Mouse (Mus musculus) c-Kit-positive CD71-positive TER-119-positive erythroid progenitor cells, embryonic 14.5 days (primary cell): ENCODE measurements around the gene Rreb1.

Source experiments
- DNase-seq: peaks from one replicate; pipeline ENCODE4 v3.0.0-alpha.2; 2013; ENCODE audit warnings: low spot score

Gene Rreb1

DNA sequence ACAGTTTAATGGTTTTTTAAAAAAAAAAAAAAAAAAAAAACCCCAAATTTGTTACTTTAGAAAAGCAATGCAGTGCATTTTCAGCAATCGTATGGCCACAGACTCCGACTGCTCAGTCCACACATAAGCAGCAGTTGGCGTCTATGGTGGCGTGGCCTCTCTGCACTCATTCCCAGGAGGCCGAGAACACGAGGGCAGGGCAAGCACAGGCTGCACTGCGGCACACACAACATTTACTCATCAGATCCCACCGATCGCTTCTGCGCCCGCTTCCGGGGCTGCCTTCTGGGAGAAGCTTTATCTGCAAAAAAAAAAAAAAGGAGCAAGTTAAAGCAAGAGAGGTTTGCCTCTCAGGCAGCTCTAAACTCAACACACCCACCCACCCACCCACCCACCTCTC, 201.3 kb downstream of the Rreb1 start:
- no peak for DNase-seq

DNA sequence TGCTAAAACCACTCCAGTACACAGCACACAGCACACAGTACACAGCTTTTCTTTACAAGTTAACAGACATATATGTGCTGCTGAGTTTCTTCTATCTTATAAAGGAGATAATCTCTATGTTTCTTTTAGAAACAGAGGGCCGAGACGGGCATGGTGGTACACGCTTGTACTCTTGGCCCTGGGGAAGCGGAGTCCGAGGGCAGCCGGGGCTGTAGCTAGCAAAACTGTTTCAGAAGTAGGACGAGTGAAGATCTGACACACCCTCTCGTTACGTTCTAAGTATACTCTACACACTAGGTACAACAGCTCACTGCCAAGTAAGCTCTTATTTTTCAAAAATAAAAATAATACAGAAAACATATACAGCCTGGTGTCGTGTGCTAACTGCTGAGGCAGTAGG, 202.1 kb downstream of the Rreb1 start:
- DNase-seq: no peak

DNA sequence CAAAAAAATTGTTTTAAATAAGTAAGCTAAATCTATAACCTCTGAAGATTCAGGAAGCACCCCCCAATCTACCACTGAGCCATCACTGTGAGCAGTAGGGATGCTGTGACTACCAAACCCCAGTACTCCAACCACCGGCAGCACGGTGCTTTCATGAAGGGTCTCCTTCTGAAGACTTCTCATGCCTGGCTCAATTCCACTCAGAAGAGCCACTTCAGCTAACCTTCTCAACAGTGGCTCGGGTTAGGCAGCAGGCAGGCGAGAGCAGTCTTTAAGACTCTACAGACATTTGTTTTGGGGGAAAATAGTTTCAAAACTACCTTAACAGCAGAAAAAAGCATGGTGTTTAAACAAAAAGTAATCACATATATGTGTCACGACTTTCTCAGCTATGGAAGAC, 202.9 kb downstream of the Rreb1 start:
- DNase-seq: no peak

DNA sequence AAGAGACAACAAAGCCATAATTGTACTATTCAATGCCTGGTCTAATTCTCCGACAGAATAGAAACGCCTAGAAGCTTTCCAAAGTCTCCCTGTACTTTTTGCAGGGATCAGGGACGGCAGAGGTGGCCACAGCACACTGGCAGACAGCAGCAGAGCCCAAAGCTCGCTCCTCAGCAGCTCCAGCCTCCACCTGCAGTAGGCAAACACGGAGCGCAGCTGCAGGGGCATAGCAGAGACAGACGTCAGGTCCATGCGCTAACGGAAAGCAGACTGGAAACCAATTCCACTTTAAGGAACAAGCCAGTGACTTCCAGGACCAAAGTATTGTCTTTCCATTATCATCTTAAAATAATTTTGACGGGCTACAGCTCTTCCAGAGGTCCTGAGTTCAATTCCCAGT, 208.0 kb downstream of the Rreb1 start:
- DNase-seq: no peak

DNA sequence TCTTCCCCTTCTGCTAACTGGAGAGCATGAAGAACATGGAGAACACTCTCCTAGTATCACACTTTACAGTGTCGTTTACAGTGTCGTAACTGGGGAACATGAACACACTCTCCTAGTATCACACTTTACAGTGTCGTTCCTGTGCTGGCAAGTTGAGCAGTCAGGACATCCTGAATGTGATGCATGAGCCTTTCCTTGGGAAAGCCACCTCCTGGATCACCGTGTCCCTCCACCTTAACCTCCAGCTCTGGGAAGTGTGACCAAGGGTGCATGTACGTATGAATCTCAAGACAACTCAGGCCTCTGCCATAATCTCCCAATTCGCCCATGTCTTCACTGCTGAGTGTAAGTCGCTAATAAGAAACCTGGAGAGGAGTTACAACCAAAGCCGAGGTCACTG, 211.5 kb downstream of the Rreb1 start:
- no peak for DNase-seq

DNA sequence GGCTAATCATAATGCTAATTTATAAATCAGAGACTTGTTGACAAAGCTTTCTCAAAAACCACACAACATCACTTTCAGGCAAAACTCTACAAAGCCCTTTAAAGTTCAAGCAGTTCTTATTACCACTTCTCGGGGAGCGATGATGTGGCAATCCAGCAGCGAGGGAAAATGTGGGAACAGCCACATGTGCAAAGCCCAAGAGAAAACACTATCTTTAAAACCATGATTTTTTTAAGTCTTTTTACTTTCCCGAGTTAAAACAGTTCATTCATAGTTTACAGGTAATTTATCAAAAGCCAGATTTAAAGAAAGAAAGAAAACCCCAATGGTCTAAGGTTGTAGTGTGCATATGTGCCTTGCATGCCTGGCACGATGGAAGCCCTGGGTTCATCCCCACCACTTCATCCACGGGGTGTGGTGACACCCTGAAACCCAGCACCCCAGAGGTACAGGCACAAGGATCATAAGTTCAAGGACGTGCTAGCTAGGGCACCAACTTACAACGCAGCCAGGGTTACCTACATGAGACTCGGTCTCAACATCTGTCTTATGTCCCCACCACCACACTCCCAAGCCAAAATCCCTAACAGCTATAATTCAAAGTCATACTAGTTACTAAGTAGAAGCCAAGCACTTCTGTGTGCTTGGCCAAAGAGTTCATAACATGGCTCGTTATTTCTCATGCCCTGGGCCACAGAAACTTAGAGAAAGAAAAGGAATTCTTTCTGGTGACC, 214.6 kb downstream of the Rreb1 start:
- DNase-seq: no peak

DNA sequence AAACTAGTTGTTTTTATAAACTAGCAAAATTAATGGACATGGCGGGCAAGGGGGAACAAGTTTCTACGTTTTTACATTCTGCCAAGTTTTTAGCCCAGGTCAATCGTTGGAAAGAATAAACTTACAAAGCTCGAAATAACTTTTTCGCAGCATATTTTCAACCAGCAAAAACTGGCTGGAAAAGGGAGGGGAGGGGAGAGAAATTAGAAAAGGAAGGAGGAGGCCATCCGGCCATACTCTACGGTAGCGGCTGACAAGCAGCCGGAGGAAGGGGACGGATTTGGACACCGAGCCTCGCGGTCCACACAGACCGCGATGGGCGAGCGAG, 215.1 kb downstream of the Rreb1 start:
- DNase-seq: no peak

DNA sequence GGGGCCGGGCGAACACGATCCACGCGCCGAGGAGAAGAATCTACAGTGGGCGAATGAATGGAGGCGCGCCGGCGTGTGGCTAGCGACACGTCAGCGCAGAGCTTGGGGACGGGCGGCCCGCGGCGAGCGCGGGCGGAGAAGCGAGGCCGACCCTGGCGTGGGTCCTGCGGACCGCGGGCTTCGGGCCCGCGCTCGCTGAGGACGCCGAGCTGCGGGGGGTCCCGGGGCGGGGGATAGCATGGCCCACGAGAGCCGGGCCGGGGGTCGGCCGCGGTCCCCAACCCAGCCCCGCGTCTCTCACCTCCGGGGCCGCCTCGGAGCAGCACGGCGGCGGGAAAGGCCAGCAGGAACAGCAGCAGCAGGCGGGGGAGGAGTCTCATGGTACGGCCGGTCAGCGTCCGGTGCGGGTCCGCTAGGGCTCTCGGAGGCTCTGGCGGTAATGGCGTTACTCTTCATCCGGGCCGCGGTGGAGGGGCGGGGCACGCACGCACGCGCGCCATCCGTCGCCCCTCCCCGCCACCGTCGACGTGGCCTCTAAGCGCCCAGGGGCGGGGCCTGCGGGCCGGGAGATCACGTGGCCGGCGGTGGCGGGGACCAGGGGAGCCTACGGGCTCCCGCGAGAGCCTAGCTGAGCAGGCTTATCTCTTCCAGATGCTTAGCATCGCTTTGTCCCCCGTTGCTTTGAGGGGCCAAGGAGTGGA, 215.7 kb downstream of the Rreb1 start, which contains the start of gene Ssr1:
Gene Ssr1, minus strand, starts transcription at position 514 of the 701 bp plus-strand sequence.
- DNase-seq: peak; percentile 91

DNA sequence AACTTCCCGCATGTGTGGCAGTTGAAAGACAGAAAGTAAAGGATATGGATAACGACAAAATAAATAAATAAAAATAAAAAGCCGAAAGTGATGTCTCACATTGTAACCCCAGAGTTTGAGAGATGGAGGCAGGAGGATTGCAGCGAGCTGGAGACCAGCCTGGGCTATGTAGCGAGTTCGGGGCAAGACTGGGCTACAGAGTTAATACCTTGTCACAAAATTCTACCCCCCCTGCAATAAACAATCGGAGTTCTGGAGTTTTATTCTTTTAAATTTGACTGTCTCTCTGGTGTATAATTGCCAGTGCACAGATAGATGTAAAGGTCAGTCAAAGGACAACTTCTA, 216.2 kb downstream of the Rreb1 start:
- no peak for DNase-seq

DNA sequence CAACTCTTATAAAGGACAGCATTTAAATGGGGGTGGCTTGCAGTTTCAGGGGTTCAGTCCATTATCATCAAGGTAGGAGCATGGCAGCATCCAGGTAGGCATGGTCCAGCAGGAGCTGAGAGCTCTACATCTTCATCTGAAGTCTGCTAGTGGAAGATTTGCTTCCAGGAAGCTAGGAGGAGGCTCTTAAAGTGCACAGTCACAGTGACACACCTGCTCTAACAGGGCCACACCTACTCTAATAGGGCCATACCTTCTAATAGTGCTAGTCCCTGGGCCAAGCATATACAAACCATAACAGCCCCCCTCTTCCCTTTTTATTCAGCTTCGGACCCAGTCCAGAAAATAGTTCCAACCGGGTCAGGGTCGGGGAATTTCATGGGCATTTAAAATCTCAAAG, 221.5 kb downstream of the Rreb1 start:
- DNase-seq: no peak
